Mouse (Mus musculus): ENCODE results near the gene Hoxb9.

DNA sequence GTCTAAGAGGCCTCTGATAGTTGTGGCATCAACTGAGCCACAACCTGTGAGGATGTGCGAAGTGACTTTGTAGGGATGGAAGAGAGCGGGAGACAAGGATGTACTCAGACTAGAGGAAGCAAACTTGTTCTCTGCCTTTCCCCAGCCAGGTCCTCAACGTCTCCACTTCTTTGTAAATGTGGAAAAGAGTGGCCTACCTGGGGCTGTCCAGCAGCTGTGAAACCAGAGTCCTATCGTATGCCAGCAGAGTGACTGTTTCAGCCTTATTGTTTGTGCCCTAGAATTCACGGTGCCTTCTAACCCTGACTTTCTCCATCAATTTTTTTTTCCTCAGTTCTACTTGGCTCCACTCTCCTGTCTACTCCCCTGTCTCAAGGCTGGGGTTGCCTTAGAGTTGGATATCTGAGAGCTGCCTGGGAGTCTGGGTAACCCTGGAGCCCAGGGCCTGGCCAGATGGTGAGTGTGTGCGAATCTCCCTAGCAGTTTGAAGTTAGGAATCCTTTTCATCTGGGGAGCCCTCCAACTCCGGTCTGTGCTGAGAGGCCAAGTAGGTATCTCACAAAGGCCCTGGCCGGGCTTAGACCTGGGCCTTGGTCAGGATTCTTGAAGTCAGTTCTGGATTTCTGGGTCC lies 6.8 kb upstream of the Hoxb9 start:
- TF ChIP-seq CTCF (IDR thresholded peaks at IDR 0.05; ENCODE audit: extremely low read depth, insufficient read length, insufficient replicate concordance, low read depth, low read length) (no peak), POLR2A (IDR thresholded peaks at IDR 0.05; ENCODE audit: low read depth, low read length) (no peak)
